Mouse (Mus musculus): ENCODE results near the gene Hpse2. TPM values are rescaled to one million over a fixed set of nuclear protein-coding genes. Genes with fewer than 3 reads are reported as not detected.
A peak's percentile ranks its signal among the peaks of the same experiment; 100 is the strongest.

Gene Hpse2
- polyA plus RNA-seq, 1 experiment from 2014 or later = 2.2 TPM

- WGBS = 82% methylated on average over 2 of the region's 2 CpGs
- Histone ChIP-seq H3K9ac (no peak overlapping the region), H3K27ac (no peak overlapping the region), H3K4me1 (no peaks in the 10 kb centered on the region), H3K27me3 (replicated peaks) (no peaks in the 10 kb centered on the region), H3K4me2 (replicated peaks) (no peak overlapping the region), H3K4me3 (no peak overlapping the region), H3K36me3 (no peaks in the 10 kb centered on the region), H3K9me3 (no peaks in the 10 kb centered on the region)
- no peak for ATAC-seq (ENCODE audit: low FRiP score, low read depth)
Observed at GRCm38 (mm10) chr19:42928271-42928670, 459.9 kb downstream of the Hpse2 start.

GRCm38 (mm10) chr19:42922610-42923009 is 465.5 kb downstream of the Hpse2 start:
- Histone ChIP-seq H3K4me2 (replicated peaks) (no peak overlapping the region), H3K27me3 (replicated peaks) (no peaks in the 10 kb centered on the region)
- no peak for ATAC-seq (ENCODE audit: low FRiP score, low read depth)

GRCm38 (mm10) chr19:42913703-42914102 is 474.5 kb downstream of the Hpse2 start:
- no peaks in the 10 kb centered on the region for H3K4me1 ChIP-seq
- H3K4me2 ChIP-seq (replicated peaks) = no peak overlapping the region
- no peaks in the 10 kb centered on the region for H3K36me3 ChIP-seq
- ATAC-seq (ENCODE audit: low FRiP score, low read depth) = no peak
- H3K9me3 ChIP-seq = no peaks in the 10 kb centered on the region
- 87% methylated on average over 5 of the region's 5 CpGs for WGBS
- H3K9ac ChIP-seq = no peak overlapping the region
- no peak overlapping the region for H3K4me3 ChIP-seq
- H3K27me3 ChIP-seq (replicated peaks) = no peaks in the 10 kb centered on the region
- no peak overlapping the region for H3K27ac ChIP-seq

More at GRCm38 (mm10) chr19:42922610-42923009, 465.5 kb downstream of the Hpse2 start:
- Histone ChIP-seq H3K36me3 (no peaks in the 10 kb centered on the region), H3K9ac (no peak overlapping the region), H3K4me1 (no peaks in the 10 kb centered on the region), H3K9me3 (no peaks in the 10 kb centered on the region), H3K4me3 (no peak overlapping the region), H3K27ac (no peak overlapping the region)
- WGBS = 41% methylated on average over 3 of the region's 3 CpGs

DNA sequence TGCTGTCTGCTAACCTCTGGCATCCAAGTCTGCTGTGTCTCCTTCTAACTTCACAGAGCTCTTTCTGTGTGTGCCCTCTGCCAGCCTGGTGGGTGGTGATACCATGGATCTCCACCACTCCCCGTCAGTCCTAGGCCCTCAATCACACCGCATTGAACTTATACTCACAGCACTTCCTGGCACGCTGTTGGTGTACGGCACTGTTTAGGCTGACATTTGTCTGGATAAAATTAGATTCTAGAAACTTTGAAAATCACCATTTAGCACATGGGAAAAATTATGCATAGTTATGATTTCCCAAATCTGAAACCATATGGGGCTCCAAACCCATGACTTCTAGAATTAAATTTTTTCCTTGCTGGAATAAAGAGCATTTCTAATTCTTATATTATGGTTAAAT is 478.4 kb downstream of the Hpse2 start:
- Histone ChIP-seq H3K4me2 (replicated peaks) (no peak overlapping the region), H3K9ac (no peak overlapping the region), H3K36me3 (no peaks in the 10 kb centered on the region), H3K4me1 (peaks cover 3% of the 10 kb centered on the region; the same call in 1 of the 2 replicates), H3K4me3 (no peak overlapping the region), H3K27ac (no peak overlapping the region), H3K9me3 (no peaks in the 10 kb centered on the region), H3K27me3 (replicated peaks) (no peaks in the 10 kb centered on the region)
- no peak for ATAC-seq (ENCODE audit: low FRiP score, low read depth)
- WGBS = 93% methylated on average over 4 of the region's 4 CpGs

DNA sequence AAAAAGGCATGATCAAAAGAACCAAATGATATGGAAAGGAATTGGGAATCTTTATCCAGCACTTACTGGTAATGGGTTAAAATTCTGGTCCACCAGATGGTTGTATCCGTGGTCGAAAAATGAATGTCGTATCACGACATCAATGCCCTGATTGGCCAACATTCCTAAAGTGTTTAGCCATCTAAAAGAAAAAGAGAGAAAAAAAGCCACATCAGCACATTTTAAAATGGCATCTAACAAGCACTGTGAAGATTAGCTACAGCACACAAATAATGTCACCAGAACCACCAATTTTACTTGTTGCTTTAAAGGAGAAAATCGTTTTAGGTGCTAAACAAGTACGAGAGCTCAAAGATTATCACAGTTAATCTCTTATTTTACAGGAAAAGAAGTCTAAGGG is 479.6 kb downstream of the Hpse2 start:
- Histone ChIP-seq H3K36me3 (no peaks in the 10 kb centered on the region), H3K9me3 (no peaks in the 10 kb centered on the region)
- WGBS = 86% methylated on average over 6 of the region's 6 CpGs

DNA sequence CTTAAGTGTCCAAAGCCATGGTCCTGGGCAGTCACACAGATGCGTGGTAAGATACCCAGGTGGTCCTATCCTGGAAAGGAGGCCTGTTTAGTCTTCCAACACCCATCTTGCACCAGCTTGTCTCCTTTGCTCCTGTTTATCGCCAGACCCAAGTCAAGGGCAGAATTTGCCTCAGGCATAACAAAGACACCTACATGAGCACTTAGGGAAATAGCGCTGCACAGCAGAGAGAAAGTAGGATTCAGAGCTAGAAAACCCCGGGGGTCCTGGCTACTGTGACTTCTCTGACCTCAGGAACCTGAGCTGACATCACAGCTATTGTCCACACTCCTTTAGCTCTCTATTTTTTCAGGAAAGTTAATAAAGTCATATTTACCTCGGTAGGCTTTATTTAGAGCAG is 481.8 kb downstream of the Hpse2 start:
- no peak overlapping the region for H3K9ac ChIP-seq
- no peak overlapping the region for H3K27ac ChIP-seq
- H3K36me3 ChIP-seq = no peaks in the 10 kb centered on the region
- H3K9me3 ChIP-seq = no peaks in the 10 kb centered on the region
- H3K4me1 ChIP-seq = peaks cover 13% of the 10 kb centered on the region; the same call in 1 of the 2 replicates
- H3K4me3 ChIP-seq = no peak overlapping the region
- ATAC-seq (ENCODE audit: low FRiP score, low read depth) = no peak
- no peaks in the 10 kb centered on the region for H3K27me3 ChIP-seq (replicated peaks)
- 71% methylated on average over 5 of the region's 5 CpGs for WGBS
- H3K4me2 ChIP-seq (replicated peaks) = no peak overlapping the region

More for the DNA sequence above, 479.6 kb downstream of the Hpse2 start:
- H3K27ac ChIP-seq = no peak overlapping the region
- ATAC-seq (ENCODE audit: low FRiP score, low read depth) = no peak
- H3K9ac ChIP-seq = no peak overlapping the region
- H3K4me3 ChIP-seq = no peak overlapping the region
- no peaks in the 10 kb centered on the region for H3K27me3 ChIP-seq (replicated peaks)
- H3K4me1 ChIP-seq = peaks cover 13% of the 10 kb centered on the region; the same call in 1 of the 2 replicates
- no peak overlapping the region for H3K4me2 ChIP-seq (replicated peaks)

- ATAC-seq (ENCODE audit: low FRiP score, low read depth) = peak; percentile 67; the same call in 1 of the 2 replicates
- no peak overlapping the region for H3K27ac ChIP-seq
- no peaks in the 10 kb centered on the region for H3K27me3 ChIP-seq (replicated peaks)
- no peak overlapping the region for H3K4me2 ChIP-seq (replicated peaks)
- H3K9me3 ChIP-seq = no peaks in the 10 kb centered on the region
- 39% methylated on average over 7 of the region's 7 CpGs for WGBS
- H3K4me1 ChIP-seq = peaks cover 13% of the 10 kb centered on the region; the same call in 1 of the 2 replicates
- H3K4me3 ChIP-seq = no peak overlapping the region
- H3K36me3 ChIP-seq = no peaks in the 10 kb centered on the region
- H3K9ac ChIP-seq = no peak overlapping the region
Observed at GRCm38 (mm10) chr19:42904726-42905125, 483.4 kb downstream of the Hpse2 start.

- no peak overlapping the region for H3K27ac ChIP-seq
- peaks cover 13% of the 10 kb centered on the region; the same call in 1 of the 2 replicates for H3K4me1 ChIP-seq
- no peak overlapping the region for H3K4me2 ChIP-seq (replicated peaks)
- H3K36me3 ChIP-seq = no peaks in the 10 kb centered on the region
- H3K9me3 ChIP-seq = no peaks in the 10 kb centered on the region
- WGBS = 45% methylated on average over 4 of the region's 4 CpGs
- peak; percentile 75 for ATAC-seq (ENCODE audit: low FRiP score, low read depth)
- H3K9ac ChIP-seq = no peak overlapping the region
- H3K27me3 ChIP-seq (replicated peaks) = no peaks in the 10 kb centered on the region
- no peak overlapping the region for H3K4me3 ChIP-seq
Observed at GRCm38 (mm10) chr19:42904240-42904639, 483.9 kb downstream of the Hpse2 start.

GRCm38 (mm10) chr19:42903840-42904239 is 484.3 kb downstream of the Hpse2 start:
- WGBS = 50% methylated on average over 6 of the region's 6 CpGs
- H3K9ac ChIP-seq = no peak overlapping the region
- ATAC-seq (ENCODE audit: low FRiP score, low read depth) = peak; percentile 29; the same call in 1 of the 2 replicates

DNA sequence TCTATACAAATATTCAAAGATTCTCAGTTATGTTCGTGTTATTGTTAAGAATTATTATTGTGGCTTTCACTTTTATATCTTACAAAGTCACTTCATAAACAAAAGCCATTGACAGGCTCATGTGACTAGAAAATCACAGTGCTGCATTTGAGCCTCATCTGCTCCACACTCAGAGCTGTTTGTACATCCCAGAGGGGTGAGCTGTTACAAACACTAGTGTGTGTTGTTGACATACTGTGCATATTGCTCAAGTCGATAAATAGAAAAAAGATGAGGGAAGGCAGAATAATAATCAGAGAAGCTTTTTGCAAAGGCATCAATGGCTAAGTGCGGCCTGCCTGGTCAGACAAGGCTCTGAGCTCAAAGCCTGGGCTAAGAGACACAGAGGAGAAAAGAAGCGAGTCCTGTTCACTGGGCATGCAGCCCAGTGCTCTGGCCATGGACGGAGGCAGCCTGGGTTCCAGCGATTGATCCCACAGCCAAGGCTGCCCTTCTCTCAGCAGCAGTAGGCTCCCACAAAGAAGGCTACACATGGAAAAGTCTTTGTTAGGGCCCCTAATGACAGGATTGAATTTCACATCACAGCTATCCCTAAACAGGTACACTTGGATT is 485.6 kb downstream of the Hpse2 start:
- H3K27ac ChIP-seq = no peak overlapping the region
- no peak overlapping the region for H3K4me3 ChIP-seq
- no peaks in the 10 kb centered on the region for H3K9me3 ChIP-seq
- no peak overlapping the region for H3K4me2 ChIP-seq (replicated peaks)
- H3K9ac ChIP-seq = no peak overlapping the region
- no peaks in the 10 kb centered on the region for H3K27me3 ChIP-seq (replicated peaks)
- no peak for ATAC-seq (ENCODE audit: low FRiP score, low read depth)
- 64% methylated on average over 6 of the region's 6 CpGs for WGBS
- no peaks in the 10 kb centered on the region for H3K36me3 ChIP-seq
- H3K4me1 ChIP-seq = peaks cover 13% of the 10 kb centered on the region; the same call in 1 of the 2 replicates

More at GRCm38 (mm10) chr19:42903840-42904239, 484.3 kb downstream of the Hpse2 start:
- no peak overlapping the region for H3K4me3 ChIP-seq
- H3K27ac ChIP-seq = no peak overlapping the region
- no peaks in the 10 kb centered on the region for H3K27me3 ChIP-seq (replicated peaks)
- H3K4me1 ChIP-seq = peaks cover 13% of the 10 kb centered on the region; the same call in 1 of the 2 replicates
- H3K4me2 ChIP-seq (replicated peaks) = no peak overlapping the region
- no peaks in the 10 kb centered on the region for H3K36me3 ChIP-seq
- no peaks in the 10 kb centered on the region for H3K9me3 ChIP-seq

- 39% methylated on average over 5 of the region's 5 CpGs for WGBS
- H3K4me3 ChIP-seq = no peak overlapping the region
- H3K36me3 ChIP-seq = no peaks in the 10 kb centered on the region
- no peaks in the 10 kb centered on the region for H3K27me3 ChIP-seq (replicated peaks)
- no peak overlapping the region for H3K27ac ChIP-seq
- no peaks in the 10 kb centered on the region for H3K9me3 ChIP-seq
- H3K4me1 ChIP-seq = peaks cover 6% of the 10 kb centered on the region; the same call in 1 of the 2 replicates
- ATAC-seq (ENCODE audit: low FRiP score, low read depth) = no peak
- H3K9ac ChIP-seq = no peak overlapping the region
- H3K4me2 ChIP-seq (replicated peaks) = no peak overlapping the region
Observed at GRCm38 (mm10) chr19:42891599-42891998, 496.6 kb downstream of the Hpse2 start.

- no peak for ATAC-seq (ENCODE audit: low FRiP score, low read depth)
- H3K36me3 ChIP-seq = no peaks in the 10 kb centered on the region
- H3K9me3 ChIP-seq = no peaks in the 10 kb centered on the region
- H3K27ac ChIP-seq = no peak overlapping the region
- no peaks in the 10 kb centered on the region for H3K27me3 ChIP-seq (replicated peaks)
- H3K4me3 ChIP-seq = no peak overlapping the region
- H3K4me1 ChIP-seq = no peaks in the 10 kb centered on the region
- no peak overlapping the region for H3K9ac ChIP-seq
- WGBS = 59% methylated on average over 4 of the region's 4 CpGs
- no peak overlapping the region for H3K4me2 ChIP-seq (replicated peaks)
Observed at GRCm38 (mm10) chr19:42877653-42878052, 510.5 kb downstream of the Hpse2 start.

- no peak for ATAC-seq (ENCODE audit: low FRiP score, low read depth)
- no peak overlapping the region for H3K27ac ChIP-seq
- H3K9ac ChIP-seq = no peak overlapping the region
- no peaks in the 10 kb centered on the region for H3K36me3 ChIP-seq
- no peak overlapping the region for H3K4me2 ChIP-seq (replicated peaks)
- no peaks in the 10 kb centered on the region for H3K9me3 ChIP-seq
- H3K4me3 ChIP-seq = no peak overlapping the region
- H3K4me1 ChIP-seq = no peaks in the 10 kb centered on the region
- no peaks in the 10 kb centered on the region for H3K27me3 ChIP-seq (replicated peaks)
- WGBS = 79% methylated on average over 4 of the region's 4 CpGs
Observed at GRCm38 (mm10) chr19:42876563-42876962, 511.6 kb downstream of the Hpse2 start.
